Mouse (Mus musculus): ENCODE data around the gene Khdrbs2. TPM values are rescaled to one million over a fixed set of nuclear protein-coding genes. Genes with fewer than 3 reads are reported as not detected.

Khdrbs2 gene
- polyA plus RNA-seq, 1 experiment from 2014 or later = 58.0 TPM

GRCm38 (mm10) chr1:32339108-32339507, 166.6 kb downstream of the Khdrbs2 start:
- no peaks in the 10 kb centered on the region for H3K27me3 ChIP-seq

GRCm38 (mm10) chr1:32347538-32347937, 175.0 kb downstream of the Khdrbs2 start:
- H3K27ac ChIP-seq (replicated peaks) = no peak overlapping the region
- 78% methylated on average over 2 of the region's 2 CpGs for WGBS

More at GRCm38 (mm10) chr1:32339108-32339507, 166.6 kb downstream of the Khdrbs2 start:
- Histone ChIP-seq H3K9ac (replicated peaks) (no peak overlapping the region), H3K36me3 (no peaks in the 10 kb centered on the region), H3K4me1 (no peaks in the 10 kb centered on the region), H3K9me3 (no peaks in the 10 kb centered on the region), H3K27ac (replicated peaks) (no peak overlapping the region), H3K4me2 (replicated peaks) (no peak overlapping the region), H3K4me3 (no peak overlapping the region)
- ATAC-seq (replicated peaks) = no peak
- 86% methylated on average over 1 of the region's 1 CpGs for WGBS

GRCm38 (mm10) chr1:32352076-32352475, 179.6 kb downstream of the Khdrbs2 start:
- Histone ChIP-seq H3K9ac (replicated peaks) (no peak overlapping the region), H3K4me1 (no peaks in the 10 kb centered on the region), H3K9me3 (no peaks in the 10 kb centered on the region), H3K4me2 (replicated peaks) (no peak overlapping the region), H3K27me3 (no peaks in the 10 kb centered on the region), H3K4me3 (no peak overlapping the region), H3K36me3 (no peaks in the 10 kb centered on the region), H3K27ac (replicated peaks) (no peak overlapping the region)
- ATAC-seq (replicated peaks) = no peak
- WGBS = 76% methylated on average over 1 of the region's 1 CpGs

More at GRCm38 (mm10) chr1:32347538-32347937, 175.0 kb downstream of the Khdrbs2 start:
- H3K9me3 ChIP-seq = no peaks in the 10 kb centered on the region
- H3K4me2 ChIP-seq (replicated peaks) = no peak overlapping the region
- H3K36me3 ChIP-seq = no peaks in the 10 kb centered on the region
- H3K9ac ChIP-seq (replicated peaks) = no peak overlapping the region
- no peak overlapping the region for H3K4me3 ChIP-seq
- H3K27me3 ChIP-seq = no peaks in the 10 kb centered on the region
- no peak for ATAC-seq (replicated peaks)
- H3K4me1 ChIP-seq = no peaks in the 10 kb centered on the region

GRCm38 (mm10) chr1:32363539-32363938, 191.0 kb downstream of the Khdrbs2 start:
- H3K27me3 ChIP-seq = no peaks in the 10 kb centered on the region
- no peak overlapping the region for H3K27ac ChIP-seq (replicated peaks)
- H3K9ac ChIP-seq (replicated peaks) = no peak overlapping the region
- no peak overlapping the region for H3K4me2 ChIP-seq (replicated peaks)
- H3K4me3 ChIP-seq = no peak overlapping the region
- WGBS = 49% methylated on average over 2 of the region's 2 CpGs
- H3K9me3 ChIP-seq = no peaks in the 10 kb centered on the region
- H3K36me3 ChIP-seq = no peaks in the 10 kb centered on the region
- no peaks in the 10 kb centered on the region for H3K4me1 ChIP-seq
- ATAC-seq (replicated peaks) = peak; percentile 86

- Histone ChIP-seq H3K27me3 (no peaks in the 10 kb centered on the region), H3K9me3 (no peaks in the 10 kb centered on the region), H3K9ac (replicated peaks) (no peak overlapping the region), H3K4me1 (peaks cover 4% of the 10 kb centered on the region), H3K4me2 (replicated peaks) (no peak overlapping the region), H3K27ac (replicated peaks) (peak overlapping the region; percentile 51), H3K4me3 (no peak overlapping the region), H3K36me3 (no peaks in the 10 kb centered on the region)
- 52% methylated on average over 6 of the region's 6 CpGs for WGBS
- peak; percentile 81 for ATAC-seq (replicated peaks)
Observed at GRCm38 (mm10) chr1:32397553-32397952, 225.0 kb downstream of the Khdrbs2 start.

- H3K27me3 ChIP-seq = no peaks in the 10 kb centered on the region
- no peak overlapping the region for H3K27ac ChIP-seq (replicated peaks)
- 85% methylated on average over 2 of the region's 2 CpGs for WGBS
- no peak overlapping the region for H3K4me2 ChIP-seq (replicated peaks)
- no peak overlapping the region for H3K9ac ChIP-seq (replicated peaks)
- no peaks in the 10 kb centered on the region for H3K9me3 ChIP-seq
- ATAC-seq (replicated peaks) = no peak
- no peak overlapping the region for H3K4me3 ChIP-seq
- no peaks in the 10 kb centered on the region for H3K4me1 ChIP-seq
- no peaks in the 10 kb centered on the region for H3K36me3 ChIP-seq
Observed at GRCm38 (mm10) chr1:32407651-32408050, 235.1 kb downstream of the Khdrbs2 start.

GRCm38 (mm10) chr1:32428410-32428809, 255.9 kb downstream of the Khdrbs2 start:
- Histone ChIP-seq H3K4me1 (peaks cover 5% of the 10 kb centered on the region; the same call in 1 of the 2 replicates), H3K9ac (replicated peaks) (no peak overlapping the region), H3K27me3 (no peaks in the 10 kb centered on the region), H3K36me3 (no peaks in the 10 kb centered on the region), H3K9me3 (no peaks in the 10 kb centered on the region), H3K4me2 (replicated peaks) (no peak overlapping the region), H3K27ac (replicated peaks) (no peak overlapping the region), H3K4me3 (no peak overlapping the region)
- 0 out of 2 replicates have a peak, but pooled peaks have one; percentile 26 for ATAC-seq (replicated peaks)
- 46% methylated on average over 1 of the region's 1 CpGs for WGBS

GRCm38 (mm10) chr1:32429493-32429892, 257.0 kb downstream of the Khdrbs2 start:
- H3K27ac ChIP-seq (replicated peaks) = no peak overlapping the region
- ATAC-seq (replicated peaks) = no peak
- no peaks in the 10 kb centered on the region for H3K27me3 ChIP-seq
- H3K4me2 ChIP-seq (replicated peaks) = no peak overlapping the region
- H3K36me3 ChIP-seq = no peaks in the 10 kb centered on the region
- H3K4me1 ChIP-seq = peaks cover 5% of the 10 kb centered on the region; the same call in 1 of the 2 replicates
- WGBS = 81% methylated on average over 1 of the region's 1 CpGs
- H3K4me3 ChIP-seq = no peak overlapping the region
- no peak overlapping the region for H3K9ac ChIP-seq (replicated peaks)
- no peaks in the 10 kb centered on the region for H3K9me3 ChIP-seq

- no peaks in the 10 kb centered on the region for H3K36me3 ChIP-seq
- no peak overlapping the region for H3K4me3 ChIP-seq
- H3K27me3 ChIP-seq = no peaks in the 10 kb centered on the region
- H3K4me1 ChIP-seq = peaks cover 5% of the 10 kb centered on the region; the same call in 1 of the 2 replicates
- H3K9ac ChIP-seq (replicated peaks) = no peak overlapping the region
- H3K9me3 ChIP-seq = no peaks in the 10 kb centered on the region
- 93% methylated on average over 3 of the region's 3 CpGs for WGBS
- ATAC-seq (replicated peaks) = no peak
- H3K4me2 ChIP-seq (replicated peaks) = no peak overlapping the region
- H3K27ac ChIP-seq (replicated peaks) = no peak overlapping the region
Observed at GRCm38 (mm10) chr1:32430516-32430915, 258.0 kb downstream of the Khdrbs2 start.

- Histone ChIP-seq H3K36me3 (no peaks in the 10 kb centered on the region), H3K4me1 (peaks cover 3% of the 10 kb centered on the region; the same call in 1 of the 2 replicates), H3K9ac (replicated peaks) (no peak overlapping the region), H3K9me3 (no peaks in the 10 kb centered on the region), H3K27ac (replicated peaks) (no peak overlapping the region), H3K27me3 (no peaks in the 10 kb centered on the region), H3K4me3 (no peak overlapping the region), H3K4me2 (replicated peaks) (no peak overlapping the region)
- WGBS = 74% methylated on average over 2 of the region's 2 CpGs
- ATAC-seq (replicated peaks) = no peak
Observed at GRCm38 (mm10) chr1:32433118-32433517, 260.6 kb downstream of the Khdrbs2 start.

- no peak for ATAC-seq (replicated peaks)
- H3K4me3 ChIP-seq = no peak overlapping the region
- no peaks in the 10 kb centered on the region for H3K9me3 ChIP-seq
- H3K4me2 ChIP-seq (replicated peaks) = no peak overlapping the region
- H3K27ac ChIP-seq (replicated peaks) = no peak overlapping the region
- WGBS = 88% methylated on average over 5 of the region's 5 CpGs
- H3K9ac ChIP-seq (replicated peaks) = no peak overlapping the region
- no peaks in the 10 kb centered on the region for H3K4me1 ChIP-seq
- H3K36me3 ChIP-seq = no peaks in the 10 kb centered on the region
- no peaks in the 10 kb centered on the region for H3K27me3 ChIP-seq
Observed at GRCm38 (mm10) chr1:32443927-32444326, 271.4 kb downstream of the Khdrbs2 start.

GRCm38 (mm10) chr1:32463103-32463516, 290.6 kb downstream of the Khdrbs2 start:
- 57% methylated on average over 6 of the region's 6 CpGs for WGBS

GRCm38 (mm10) chr1:32471022-32471421, 298.5 kb downstream of the Khdrbs2 start:
- 71% methylated on average over 2 of the region's 2 CpGs for WGBS
- H3K4me3 ChIP-seq = no peak overlapping the region
- H3K4me1 ChIP-seq = no peaks in the 10 kb centered on the region
- H3K27me3 ChIP-seq = no peaks in the 10 kb centered on the region
- no peak overlapping the region for H3K27ac ChIP-seq (replicated peaks)
- no peaks in the 10 kb centered on the region for H3K9me3 ChIP-seq
- no peak overlapping the region for H3K4me2 ChIP-seq (replicated peaks)
- ATAC-seq (replicated peaks) = no peak
- no peak overlapping the region for H3K9ac ChIP-seq (replicated peaks)
- 0 out of 2 replicates have a peak, but pooled peaks cover 2% of the 10 kb centered on the region for H3K36me3 ChIP-seq

More at GRCm38 (mm10) chr1:32463103-32463516, 290.6 kb downstream of the Khdrbs2 start:
- H3K9me3 ChIP-seq = no peaks in the 10 kb centered on the region
- H3K4me3 ChIP-seq = no peak overlapping the region
- no peaks in the 10 kb centered on the region for H3K4me1 ChIP-seq
- no peaks in the 10 kb centered on the region for H3K27me3 ChIP-seq
- peak overlapping the region; percentile 33 for H3K27ac ChIP-seq (replicated peaks)
- no peak overlapping the region for H3K9ac ChIP-seq (replicated peaks)
- ATAC-seq (replicated peaks) = peak; percentile 85
- H3K4me2 ChIP-seq (replicated peaks) = no peak overlapping the region
- H3K36me3 ChIP-seq = 0 out of 2 replicates have a peak, but pooled peaks cover 2% of the 10 kb centered on the region
